Mouse (Mus musculus): ENCODE results near the gene Chchd10. TPM values are rescaled to one million over a fixed set of nuclear protein-coding genes. Genes with fewer than 3 reads are reported as not detected.

Gene Chchd10
- polyA plus RNA-seq, 3 experiments from 2014 or later = 5.3 to 15.4 (median 11.3) TPM

- peak; percentile 30 for ATAC-seq
These were observed 6.5 kb upstream of the Chchd10 start for GRCm38 (mm10) chr10:75926396-75926795.

GRCm38 (mm10) chr10:75930304-75930703 is 2.6 kb upstream of the Chchd10 start:
- no peak for ATAC-seq

GRCm38 (mm10) chr10:75931311-75931710 is 1.6 kb upstream of the Chchd10 start:
- no peak for ATAC-seq

GRCm38 (mm10) chr10:75932081-75932678 is 750 bp upstream of the Chchd10 start:
- peak; percentile 39 for ATAC-seq

- ATAC-seq = no peak
These were observed 2.1 kb downstream of the Chchd10 start for GRCm38 (mm10) chr10:75934991-75935390.

- peak; percentile 73 for ATAC-seq
These were observed 3.0 kb downstream of the Chchd10 start, which contains the start of gene Mmp11 for GRCm38 (mm10) chr10:75935680-75936541. Gene Mmp11 (minus strand): TSS chr10:75936496.

GRCm38 (mm10) chr10:75936909-75937667 is 4.2 kb downstream of the Chchd10 start:
- no peak for ATAC-seq

GRCm38 (mm10) chr10:75937851-75938643 is 5.1 kb downstream of the Chchd10 start:
- ATAC-seq = peak; percentile 44

GRCm38 (mm10) chr10:75939481-75940234 is 6.7 kb downstream of the Chchd10 start:
- no peak for ATAC-seq

- no peak for ATAC-seq
These were observed 7.6 kb downstream of the Chchd10 start, which contains the start of gene Gm867 for GRCm38 (mm10) chr10:75940520-75940919. Gene Gm867 (minus strand): TSS chr10:75940672.

GRCm38 (mm10) chr10:75941042-75941824 is 8.3 kb downstream of the Chchd10 start:
- no peak for ATAC-seq

- no peak for ATAC-seq
These were observed 10.0 kb downstream of the Chchd10 start, which contains the start of gene Vpreb3 for GRCm38 (mm10) chr10:75942736-75943477. Gene Vpreb3 (plus strand): TSS chr10:75943057.

GRCm38 (mm10) chr10:75944066-75944772 is 11.3 kb downstream of the Chchd10 start:
- ATAC-seq = no peak

- ATAC-seq = no peak
These were observed 12.3 kb downstream of the Chchd10 start for GRCm38 (mm10) chr10:75945213-75945612.

GRCm38 (mm10) chr10:75945896-75946295 is 13.0 kb downstream of the Chchd10 start:
- ATAC-seq = no peak

GRCm38 (mm10) chr10:75948079-75948478 is 15.1 kb downstream of the Chchd10 start:
- ATAC-seq = no peak

- no peak for ATAC-seq
These were observed 16.4 kb downstream of the Chchd10 start for GRCm38 (mm10) chr10:75949053-75950045.

- no peak for ATAC-seq
These were observed 17.9 kb downstream of the Chchd10 start for GRCm38 (mm10) chr10:75950791-75951210.
